Mouse (Mus musculus): ENCODE measurements around the gene Rtl10.

DNA sequence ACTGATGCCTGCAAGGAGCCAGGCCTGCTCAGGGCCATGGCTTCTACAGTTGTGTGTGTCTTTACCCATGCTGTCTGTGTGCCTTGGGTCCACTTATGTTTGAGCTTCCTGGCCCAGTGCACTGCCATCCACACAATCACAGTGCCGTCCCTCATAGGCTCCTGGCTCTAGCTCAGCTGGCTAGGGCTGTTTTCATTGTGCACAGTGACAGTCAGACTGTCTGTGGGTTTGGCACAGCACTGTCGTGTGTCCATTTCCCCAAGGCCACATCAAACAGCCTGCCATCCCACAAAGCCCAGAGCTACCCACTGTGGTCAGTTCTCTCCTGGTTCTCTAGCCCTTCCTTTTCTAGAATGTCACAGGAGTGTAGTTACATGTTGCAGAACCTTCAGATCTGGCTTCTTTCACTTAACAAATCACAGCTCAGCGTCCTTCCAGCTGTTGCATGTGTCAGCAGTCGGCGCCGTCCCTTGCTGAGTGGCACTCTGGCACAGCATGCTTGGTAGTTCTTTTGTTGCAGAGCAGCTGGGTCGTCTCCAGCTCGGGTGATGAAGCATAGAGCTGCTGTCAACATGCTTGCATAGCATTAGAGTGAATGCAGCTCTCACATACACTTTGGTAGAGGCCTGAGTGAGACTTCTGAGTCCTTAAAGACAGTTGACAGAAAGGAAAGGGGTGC lies 44.6 kb downstream of the Rtl10 start:
- TF ChIP-seq CTCF (IDR thresholded peaks at IDR 0.05; ENCODE audit: borderline replicate concordance, control insufficient read depth, extremely low read depth, insufficient read depth, low read length, poor library complexity) (no peak), POLR2A (IDR thresholded peaks at IDR 0.05; ENCODE audit: control insufficient read depth, extremely low read depth, insufficient read depth, low read length, poor library complexity) (no peak)

All from thymus, adult 2 months (tissue).